Mouse (Mus musculus) hindbrain, embryonic 16.5 days (tissue): Measurements from ENCODE around the gene Timm10. TPM values are rescaled to one million over a fixed set of nuclear protein-coding genes. Genes with fewer than 3 reads are reported as not detected.

Experiments used
- ATAC-seq: fragments of 200-750 bp; cut with Nextera tagmentation; 2 replicates; pipeline ENCODE4 v1.8.0; 2017; ENCODE audit warnings: moderate TSS enrichment, moderate library complexity
- H3K27ac ChIP-seq: fragments of 300-500 bp; sonication (generic); 2 replicates; pipeline ENCODE4 v1.5.1; 2014; ENCODE audit warnings: low read depth, mild to moderate bottlenecking, control low read depth, low read length, moderate library complexity
- H3K27me3 ChIP-seq: fragments of 300-500 bp; sonication (generic); replicated peaks from 2 replicates; pipeline ENCODE4 v1.6.1; 2014; ENCODE audit warnings: low read length; ENCODE audit not compliant: control insufficient read depth, insufficient read depth
- H3K36me3 ChIP-seq: fragments of 300-500 bp; sonication (generic); 2 replicates; pipeline ENCODE4 v1.6.1; 2014; ENCODE audit warnings: mild to moderate bottlenecking, low read length, moderate library complexity, mixed read lengths; ENCODE audit not compliant: control insufficient read depth, insufficient read depth
- H3K4me1 ChIP-seq: fragments of 300-500 bp; sonication (generic); 2 replicates; pipeline ENCODE4 v1.6.1; 2014; ENCODE audit warnings: low read depth, low read length; ENCODE audit not compliant: control insufficient read depth, insufficient read depth
- H3K4me2 ChIP-seq: fragments of 300-500 bp; sonication (generic); 2 replicates; pipeline ENCODE4 v1.6.1; 2014; ENCODE audit warnings: mild to moderate bottlenecking, low read length, control low read depth, moderate library complexity
- H3K4me3 ChIP-seq: fragments of 300-500 bp; sonication (generic); 2 replicates; pipeline ENCODE4 v1.5.1; 2014; ENCODE audit warnings: mild to moderate bottlenecking, low read length, control low read depth, moderate library complexity
- H3K9ac ChIP-seq: fragments of 300-500 bp; sonication (generic); 2 replicates; pipeline ENCODE4 v1.6.1; 2014; ENCODE audit warnings: low read depth, mild to moderate bottlenecking, control low read depth, low read length, moderate library complexity
- H3K9me3 ChIP-seq: fragments of 300-500 bp; sonication (generic); 2 replicates; pipeline ENCODE4 v1.6.1; 2014; ENCODE audit warnings: mild to moderate bottlenecking, low read length, moderate library complexity; ENCODE audit not compliant: control insufficient read depth
- WGBS: fragments of 180-500 bp; shearing (Covaris S2); extraction: QIAGEN DNeasy Blood & Tissue Kit; methylation state at CpG from one replicate; pipeline ENCODE4 v1.1.7; 2014; 5-methylcytosine and 5-hydroxymethylcytosine counted together
- polyA plus RNA-seq: library from polyadenylated mRNA; unstranded; fragments of >200 nt; fragmentation: Nextera tagmentation; extraction: Ambion mirVana; gene quantifications from 2 replicates; pipeline ENCODE4 v1.2.1, GENCODE M21; 2015

Gene Timm10
- 76.5 and 83.2 TPM in 2 replicates for polyA plus RNA-seq

- Histone ChIP-seq H3K4me1 (peaks cover 9% of the 10 kb centered on the region), H3K27me3 (no peaks in the 10 kb centered on the region), H3K9ac (peak within 1 kb of the TSS; percentile 78), H3K9me3 (no peaks in the 10 kb centered on the region), H3K4me2 (peak within 1 kb of the TSS; percentile 96), H3K27ac (peak within 1 kb of the TSS; percentile 45), H3K36me3 (peaks cover 2% of the 10 kb centered on the region; the same call in 1 of the 2 replicates), H3K4me3 (peak within 1 kb of the TSS; percentile 84)
- ATAC-seq = peak; percentile 96
- under 1% methylated on average over 34 of the region's 34 CpGs for WGBS
Observed at GRCm38 (mm10) chr2:84826488-84827282, at the start of gene Timm10. Gene Timm10, plus strand, starts transcription at chr2:84826997.

GRCm38 (mm10) chr2:84777706-84778105, 49.1 kb upstream of the Timm10 start:
- peaks cover 5% of the 10 kb centered on the region for H3K4me1 ChIP-seq
- H3K27me3 ChIP-seq = no peaks in the 10 kb centered on the region
- H3K9ac ChIP-seq = no peak overlapping the region
- peak overlapping the region; percentile 48 for H3K27ac ChIP-seq
- H3K9me3 ChIP-seq = no peaks in the 10 kb centered on the region
- 56% methylated on average over 3 of the region's 3 CpGs for WGBS
- no peak overlapping the region for H3K4me3 ChIP-seq
- no peaks in the 10 kb centered on the region for H3K36me3 ChIP-seq
- ATAC-seq = peak; percentile 69; the same call in 1 of the 2 replicates
- no peak overlapping the region for H3K4me2 ChIP-seq

DNA sequence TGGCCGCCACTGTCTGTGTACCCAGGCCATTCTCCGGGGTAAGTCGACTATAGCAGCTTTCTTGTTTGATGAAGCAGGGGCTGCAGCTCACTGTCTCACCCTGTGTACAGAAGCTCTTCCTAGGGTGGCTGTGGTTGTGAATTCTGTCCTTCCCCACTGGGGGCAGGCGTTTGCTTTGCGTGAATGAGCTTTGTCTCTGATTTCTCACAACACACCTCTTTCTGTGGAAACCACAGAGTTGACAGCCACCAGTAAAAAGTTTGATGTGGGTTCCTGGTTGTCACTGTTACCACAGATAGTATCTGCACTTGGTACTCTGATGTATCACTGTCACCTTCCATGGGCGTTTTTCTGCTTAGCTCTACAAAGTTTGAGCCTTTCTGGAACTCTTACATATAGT, 47.6 kb upstream of the Timm10 start:
- no peak overlapping the region for H3K9ac ChIP-seq
- no peak for ATAC-seq
- peaks cover 5% of the 10 kb centered on the region for H3K4me1 ChIP-seq
- no peaks in the 10 kb centered on the region for H3K9me3 ChIP-seq
- no peak overlapping the region for H3K4me2 ChIP-seq
- no peaks in the 10 kb centered on the region for H3K36me3 ChIP-seq
- H3K27ac ChIP-seq = no peak overlapping the region
- no peaks in the 10 kb centered on the region for H3K27me3 ChIP-seq
- 68% methylated on average over 6 of the region's 6 CpGs for WGBS
- no peak overlapping the region for H3K4me3 ChIP-seq

DNA sequence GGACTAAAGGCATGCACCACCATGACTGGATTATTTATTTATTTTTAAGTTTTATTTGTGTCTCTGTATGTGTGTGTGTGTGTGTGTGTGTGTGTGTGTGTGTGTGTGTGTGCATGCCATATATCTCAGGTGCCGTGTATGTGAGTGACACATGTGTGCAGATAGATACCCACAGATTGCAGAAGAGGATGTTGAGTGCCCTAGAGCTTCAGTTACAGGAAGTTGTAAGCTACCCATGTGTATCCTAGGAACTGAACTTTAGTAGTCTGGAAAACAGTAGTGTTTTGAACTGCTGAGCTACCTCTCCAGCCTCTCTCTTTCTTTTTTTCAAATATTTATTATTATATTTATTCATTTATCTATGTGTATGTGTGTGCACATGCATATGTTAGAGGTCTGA, 43.5 kb upstream of the Timm10 start:
- Histone ChIP-seq H3K36me3 (no peaks in the 10 kb centered on the region), H3K4me1 (no peaks in the 10 kb centered on the region), H3K27ac (no peak overlapping the region), H3K4me3 (no peak overlapping the region), H3K27me3 (no peaks in the 10 kb centered on the region), H3K4me2 (no peak overlapping the region), H3K9ac (no peak overlapping the region), H3K9me3 (no peaks in the 10 kb centered on the region)
- no peak for ATAC-seq
- WGBS = 85% methylated on average over 1 of the region's 1 CpGs

DNA sequence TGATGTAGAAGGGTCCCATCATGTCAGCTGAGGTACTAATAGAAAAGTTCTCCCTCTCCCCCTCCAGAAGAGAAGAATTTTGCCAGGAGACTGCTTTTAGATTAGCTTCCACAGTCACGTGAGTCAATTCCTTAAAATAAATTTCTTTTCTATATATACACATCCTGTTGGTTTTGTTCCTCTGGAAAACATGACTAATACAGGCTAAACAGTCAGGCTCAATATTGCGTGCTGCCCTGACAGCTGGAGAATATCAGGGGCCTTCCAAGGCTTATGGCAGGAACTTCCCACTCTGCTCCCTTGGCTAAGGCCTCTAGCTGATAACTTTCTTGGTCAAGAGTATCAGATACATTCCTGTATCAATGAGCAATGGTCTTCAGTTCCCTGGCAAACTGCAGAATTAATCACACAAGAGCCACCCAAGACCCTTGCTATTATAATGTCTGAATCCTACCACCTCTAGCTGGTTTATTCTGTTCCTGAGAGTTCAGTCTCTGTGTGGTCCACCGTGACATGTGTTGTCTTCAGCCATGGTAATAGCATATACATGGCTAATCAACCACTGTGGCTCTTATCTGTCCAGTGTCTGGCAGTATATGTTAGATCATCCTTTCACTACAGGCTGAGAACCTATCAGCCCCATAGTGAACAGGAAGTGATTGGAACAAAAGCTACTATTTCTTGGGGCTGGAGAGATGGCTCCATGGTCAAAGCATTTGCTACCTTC, 42.8 kb upstream of the Timm10 start:
- no peak overlapping the region for H3K4me3 ChIP-seq
- no peaks in the 10 kb centered on the region for H3K9me3 ChIP-seq
- no peak for ATAC-seq
- H3K4me1 ChIP-seq = no peaks in the 10 kb centered on the region
- no peak overlapping the region for H3K4me2 ChIP-seq
- WGBS = 87% methylated on average over 3 of the region's 3 CpGs
- no peak overlapping the region for H3K9ac ChIP-seq
- H3K36me3 ChIP-seq = no peaks in the 10 kb centered on the region
- H3K27ac ChIP-seq = no peak overlapping the region
- no peaks in the 10 kb centered on the region for H3K27me3 ChIP-seq

GRCm38 (mm10) chr2:84788316-84788715, 38.5 kb upstream of the Timm10 start:
- WGBS = 79% methylated on average over 3 of the region's 3 CpGs
- no peaks in the 10 kb centered on the region for H3K27me3 ChIP-seq

GRCm38 (mm10) chr2:84790418-84790817, 36.4 kb upstream of the Timm10 start:
- Histone ChIP-seq H3K9ac (no peak overlapping the region), H3K36me3 (no peaks in the 10 kb centered on the region), H3K4me3 (no peak overlapping the region), H3K9me3 (no peaks in the 10 kb centered on the region), H3K27ac (no peak overlapping the region), H3K4me1 (no peaks in the 10 kb centered on the region), H3K27me3 (no peaks in the 10 kb centered on the region), H3K4me2 (no peak overlapping the region)
- 48% methylated on average over 9 of the region's 9 CpGs for WGBS
- no peak for ATAC-seq

More at GRCm38 (mm10) chr2:84788316-84788715, 38.5 kb upstream of the Timm10 start:
- H3K36me3 ChIP-seq = no peaks in the 10 kb centered on the region
- H3K9ac ChIP-seq = no peak overlapping the region
- ATAC-seq = no peak
- no peaks in the 10 kb centered on the region for H3K4me1 ChIP-seq
- H3K4me2 ChIP-seq = no peak overlapping the region
- H3K4me3 ChIP-seq = no peak overlapping the region
- H3K27ac ChIP-seq = no peak overlapping the region
- no peaks in the 10 kb centered on the region for H3K9me3 ChIP-seq

DNA sequence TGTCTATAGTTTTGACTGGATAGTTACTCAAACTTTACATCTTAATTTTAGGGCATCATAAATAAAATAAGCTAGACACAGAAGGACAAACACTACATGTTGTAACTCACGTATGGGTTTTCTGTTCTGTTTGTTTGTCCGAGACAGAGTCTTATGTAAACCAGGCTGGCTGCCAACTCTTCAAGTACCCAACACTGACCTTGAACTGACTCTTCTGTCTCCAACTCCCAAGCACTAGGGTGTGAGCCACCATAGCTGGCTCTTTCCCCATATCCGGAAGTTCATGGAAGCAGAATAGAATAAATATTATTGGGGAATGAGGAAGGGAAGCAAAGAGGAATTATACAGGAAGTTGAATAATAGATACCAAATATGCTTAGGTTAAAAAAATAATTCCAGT, 34.3 kb upstream of the Timm10 start:
- no peak overlapping the region for H3K27ac ChIP-seq
- H3K4me1 ChIP-seq = no peaks in the 10 kb centered on the region
- no peak for ATAC-seq
- H3K9ac ChIP-seq = no peak overlapping the region
- no peaks in the 10 kb centered on the region for H3K9me3 ChIP-seq
- no peaks in the 10 kb centered on the region for H3K36me3 ChIP-seq
- H3K4me3 ChIP-seq = no peak overlapping the region
- no peak overlapping the region for H3K4me2 ChIP-seq
- no peaks in the 10 kb centered on the region for H3K27me3 ChIP-seq
- 82% methylated on average over 3 of the region's 3 CpGs for WGBS

DNA sequence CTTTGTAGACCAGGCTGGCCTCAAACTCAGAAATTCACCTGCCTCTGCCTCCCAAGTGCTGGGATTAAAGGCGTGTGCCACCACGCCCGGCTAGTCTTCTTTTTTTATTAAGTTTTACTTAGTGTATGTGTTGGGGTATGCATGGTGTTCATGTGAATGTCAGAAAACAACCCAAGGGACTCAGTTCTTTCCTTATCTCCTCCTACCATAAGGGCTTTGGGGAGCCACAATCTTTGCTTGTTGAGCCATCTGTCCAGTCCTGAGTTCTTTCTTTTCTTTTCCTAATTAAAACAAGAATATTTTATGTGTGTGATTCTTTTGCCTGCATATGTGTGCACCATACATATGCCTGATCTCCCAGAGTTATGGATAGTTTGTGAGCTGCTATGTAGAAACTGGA, 33.6 kb upstream of the Timm10 start:
- no peak overlapping the region for H3K4me2 ChIP-seq
- peaks cover 2% of the 10 kb centered on the region; the same call in 1 of the 2 replicates for H3K4me1 ChIP-seq
- 93% methylated on average over 3 of the region's 3 CpGs for WGBS
- H3K9ac ChIP-seq = no peak overlapping the region
- no peaks in the 10 kb centered on the region for H3K36me3 ChIP-seq
- H3K9me3 ChIP-seq = no peaks in the 10 kb centered on the region
- H3K27ac ChIP-seq = no peak overlapping the region
- ATAC-seq = no peak
- H3K27me3 ChIP-seq = no peaks in the 10 kb centered on the region
- no peak overlapping the region for H3K4me3 ChIP-seq
